Mouse (Mus musculus) ES-E14 (cell line): ENCODE measurements around the gene H2-DMa.

Experiments used
- CHD2 ChIP-seq: IDR thresholded peaks from 2 replicates; pipeline ENCODE4 v1.6.1; 2014; ENCODE audit warnings: mild to moderate bottlenecking, low read depth, low read length, inconsistent platforms
- HCFC1 ChIP-seq: IDR thresholded peaks from 2 replicates; pipeline ENCODE4 v1.6.1; 2012; ENCODE audit warnings: low read length, inconsistent platforms, borderline replicate concordance; ENCODE audit not compliant: insufficient read depth
- ZC3H11A ChIP-seq: IDR thresholded peaks from 2 replicates; pipeline ENCODE4 v1.6.1; 2012; ENCODE audit warnings: low read depth, mild to moderate bottlenecking, inconsistent platforms, low read length, borderline replicate concordance
- ZNF384 ChIP-seq: IDR thresholded peaks from 2 replicates; pipeline ENCODE4 v1.6.1; 2012; ENCODE audit warnings: low read depth, low read length, inconsistent platforms

- TF ChIP-seq HCFC1 (no peak), ZC3H11A (no peak), ZNF384 (no peak), CHD2 (no peak)
These were observed 20.1 kb downstream of the H2-DMa start for GRCm38 (mm10) chr17:34139416-34139815.
